Mouse (Mus musculus) adrenal gland, postnatal 14 days (tissue): ENCODE results near the gene Psme2. TPM values are rescaled to one million over a fixed set of nuclear protein-coding genes. Genes with fewer than 3 reads are reported as not detected.

Experiments
- total RNA-seq: library from RNA; stranded (reverse); gene quantifications from 2 replicates; pipeline ENCODE4 v1.2.3, GENCODE M21; 2021

The Psme2 gene
- total RNA-seq, 1 experiment from 2014 or later = 349 TPM

Other genes starting within 250 kb of the Psme2 start
- gene Dhrs4, start 112.4 kb downstream of the Psme2 start, total RNA-seq = 130 and 149 TPM in 2 replicates
- 6.9 TPM in 2 replicates for gene Carmil3, start 100.5 kb downstream of the Psme2 start, total RNA-seq
- gene Cpne6, start 80.7 kb downstream of the Psme2 start, total RNA-seq = 0.45 TPM in 1 of 2 replicates, not detected in the other
- not detected in 2 replicates for gene Nrl, start 66.1 kb downstream of the Psme2 start, total RNA-seq
- gene Pck2, start 50.8 kb downstream of the Psme2 start, total RNA-seq = 35.1 and 42.8 TPM in 2 replicates
- 99.9 and 118 TPM in 2 replicates for gene Dcaf11, start 31.1 kb downstream of the Psme2 start, total RNA-seq
- 1.2 TPM in 1 of 2 replicates, not detected in the other for gene A730061H03Rik, start 30.7 kb downstream of the Psme2 start, total RNA-seq
- 0.79 and 2.1 TPM in 2 replicates for gene Fitm1, start 15.5 kb downstream of the Psme2 start, total RNA-seq
- gene Psme1, start 13.0 kb downstream of the Psme2 start, total RNA-seq = 316 and 330 TPM in 2 replicates
- gene Emc9, start 5.8 kb downstream of the Psme2 start, total RNA-seq = 37.5 and 45.2 TPM in 2 replicates
- gene Rnf31, start 595 bp upstream of the Psme2 start, total RNA-seq = 24.8 and 37.7 TPM in 2 replicates
- 12.9 and 16.7 TPM in 2 replicates for gene Irf9, start 12.5 kb upstream of the Psme2 start, total RNA-seq
- 4.4 and 6.9 TPM in 2 replicates for gene Rec8, start 26.9 kb upstream of the Psme2 start, total RNA-seq
- gene Ipo4, start 44.8 kb upstream of the Psme2 start, total RNA-seq = 78.2 and 105 TPM in 2 replicates
- 2.4 and 3.9 TPM in 2 replicates for gene Gm49378, start 46.8 kb upstream of the Psme2 start, total RNA-seq
- gene Tm9sf1, start 52.7 kb upstream of the Psme2 start, total RNA-seq = 68.4 and 78.5 TPM in 2 replicates
- 1.9 and 3.1 TPM in 2 replicates for gene Tssk4, start 59.1 kb upstream of the Psme2 start, total RNA-seq
- gene Mdp1, start 69.4 kb upstream of the Psme2 start, total RNA-seq = 50.4 and 60.3 TPM in 2 replicates
- gene Gmpr2, start 80.8 kb upstream of the Psme2 start, total RNA-seq = 24.0 and 25.8 TPM in 2 replicates
- gene Nedd8, start 81.0 kb upstream of the Psme2 start, total RNA-seq = 297 and 307 TPM in 2 replicates
- 26.1 and 27.4 TPM in 2 replicates for gene Tinf2, start 90.7 kb upstream of the Psme2 start, total RNA-seq
- gene Tgm1, start 122.8 kb upstream of the Psme2 start, total RNA-seq = 0.74 and 2.3 TPM in 2 replicates
- gene Rabggta, start 131.2 kb upstream of the Psme2 start, total RNA-seq = 19.5 and 21.1 TPM in 2 replicates
- gene Dhrs1, start 154.6 kb upstream of the Psme2 start, total RNA-seq = 81.5 and 93.6 TPM in 2 replicates
- gene Nop9, start 154.6 kb upstream of the Psme2 start, total RNA-seq = 15.9 and 16.2 TPM in 2 replicates
- gene Cideb, start 167.3 kb upstream of the Psme2 start, total RNA-seq = 1.7 and 22.1 TPM in 2 replicates
- 0.11 and 0.37 TPM in 2 replicates for gene Ltb4r2, start 170.3 kb upstream of the Psme2 start, total RNA-seq
- gene Ltb4r1, start 174.8 kb upstream of the Psme2 start, total RNA-seq = 0.48 and 0.71 TPM in 2 replicates
- gene Adcy4, start 193.0 kb upstream of the Psme2 start, total RNA-seq = 14.3 and 17.3 TPM in 2 replicates
- 5.2 and 7.8 TPM in 2 replicates for gene Ripk3, start 197.8 kb upstream of the Psme2 start, total RNA-seq
- gene Nfatc4, start 232.0 kb upstream of the Psme2 start, total RNA-seq = 23.8 and 31.2 TPM in 2 replicates